Mouse (Mus musculus): Measurements from ENCODE around the gene Mn1.
A peak's percentile ranks its signal among the peaks of the same experiment; 100 is the strongest.

The Mn1 gene

DNA sequence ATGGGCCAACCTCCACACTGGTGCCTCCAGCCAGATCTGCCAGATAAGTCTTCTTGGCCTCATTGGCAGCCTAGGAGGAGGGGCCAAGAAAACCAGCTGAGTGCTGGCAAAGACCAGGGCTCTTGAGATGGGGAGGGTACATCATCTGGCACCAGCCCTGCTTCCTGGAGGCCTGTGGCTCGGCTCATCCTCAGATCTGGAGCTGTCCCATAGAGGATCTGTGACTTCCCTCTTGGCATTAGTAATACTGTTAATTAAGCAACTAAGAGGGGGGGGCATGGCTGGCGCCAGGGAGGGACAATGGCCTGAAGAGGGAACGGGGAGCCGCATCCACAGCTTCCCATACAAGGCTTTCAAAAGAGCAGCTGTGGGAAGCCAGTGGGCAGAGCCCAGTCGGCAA is 58.6 kb downstream of the Mn1 start:
- no peak for DNase-seq (ENCODE audit: low read depth, low spot score)

DNA sequence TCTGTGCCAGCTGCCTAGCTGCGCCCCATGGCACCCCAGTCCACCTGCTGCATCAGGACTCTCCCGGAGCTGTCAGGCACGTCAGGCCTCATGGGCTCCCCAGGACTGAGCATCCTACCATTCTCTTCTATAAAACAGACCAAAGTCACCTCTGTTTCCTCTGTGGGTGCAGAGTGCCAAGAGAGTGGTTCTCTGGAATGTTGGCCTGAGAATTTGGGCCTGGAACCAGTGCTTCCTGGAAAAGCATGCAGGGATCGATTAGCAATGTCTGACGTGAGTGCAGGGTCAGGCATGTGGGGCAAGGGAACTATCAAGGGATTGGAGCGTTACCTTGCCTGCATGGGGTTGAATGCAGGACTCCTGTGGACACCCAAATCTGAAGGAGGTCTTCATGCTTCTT is 59.0 kb downstream of the Mn1 start:
- DNase-seq (ENCODE audit: low read depth, low spot score) = no peak

DNA sequence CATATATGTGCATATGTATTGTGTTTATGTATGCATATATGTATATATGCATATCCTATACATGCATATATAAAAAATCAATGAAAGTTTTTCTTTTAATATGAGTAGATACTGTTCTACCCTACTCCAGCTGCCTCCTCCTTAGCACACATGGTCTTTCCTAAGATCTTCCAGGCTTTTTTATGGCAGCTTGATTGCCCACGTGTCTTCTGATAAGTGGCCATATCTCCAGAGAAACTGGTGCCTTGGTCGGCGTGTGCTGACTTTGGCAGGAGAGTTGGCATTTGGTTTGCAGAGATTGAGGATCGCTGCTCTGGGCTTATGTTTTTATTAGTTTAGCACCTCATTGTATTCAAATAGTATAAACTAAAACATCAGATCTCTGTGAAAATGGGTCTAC is 68.7 kb downstream of the Mn1 start:
- no peak for DNase-seq (ENCODE audit: low read depth, low spot score)

DNA sequence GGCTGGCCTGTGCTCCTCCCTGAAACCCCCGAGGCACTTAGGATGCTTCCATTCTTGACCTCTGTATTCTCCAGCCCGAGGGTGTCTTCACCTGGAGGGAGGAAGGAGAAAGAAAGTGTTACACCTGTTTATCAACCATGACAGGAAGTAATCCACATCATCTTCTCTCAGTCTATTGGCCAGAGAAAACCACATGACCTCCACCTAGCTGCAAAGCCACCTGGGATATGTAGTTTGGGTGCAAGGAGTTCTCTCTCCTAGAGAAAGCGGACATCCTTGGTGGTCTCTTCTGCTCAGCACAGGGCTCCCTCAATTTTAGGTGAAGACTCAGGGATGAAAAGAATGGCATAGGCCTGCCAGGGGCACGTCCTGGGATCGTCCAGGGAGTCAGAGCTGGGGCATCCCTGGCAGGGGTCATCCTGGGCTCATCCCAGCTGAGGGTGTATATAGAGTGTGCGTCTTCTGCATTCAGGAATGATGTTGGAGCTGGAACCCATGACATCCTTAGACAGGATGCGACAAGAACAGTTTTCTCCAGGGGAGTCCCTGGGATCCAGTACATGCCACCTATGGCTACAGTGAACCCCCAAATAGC is 72.0 kb downstream of the Mn1 start:
- DNase-seq (ENCODE audit: low read depth, low spot score) = peak; percentile 13

DNA sequence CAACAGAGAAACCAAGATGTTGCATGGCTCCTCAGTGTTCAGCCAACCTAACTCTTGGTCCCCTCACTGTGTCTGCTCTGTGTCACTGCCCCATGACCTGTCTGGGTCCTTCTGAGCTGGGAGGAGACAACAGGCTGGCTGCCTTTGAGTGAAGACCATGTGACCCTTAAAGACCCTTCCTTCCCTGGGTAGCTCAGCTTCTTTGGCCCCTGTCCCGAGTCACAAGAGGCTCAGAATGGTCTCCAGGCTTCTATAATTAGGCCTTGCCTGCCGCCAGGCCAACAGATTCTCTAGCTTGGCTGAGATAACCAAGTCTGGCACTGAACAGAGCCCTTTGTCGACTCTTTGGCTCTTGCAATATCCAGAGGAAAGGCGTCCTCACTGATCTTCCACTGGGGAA is 73.4 kb downstream of the Mn1 start:
- DNase-seq (ENCODE audit: low read depth, low spot score) = no peak

DNA sequence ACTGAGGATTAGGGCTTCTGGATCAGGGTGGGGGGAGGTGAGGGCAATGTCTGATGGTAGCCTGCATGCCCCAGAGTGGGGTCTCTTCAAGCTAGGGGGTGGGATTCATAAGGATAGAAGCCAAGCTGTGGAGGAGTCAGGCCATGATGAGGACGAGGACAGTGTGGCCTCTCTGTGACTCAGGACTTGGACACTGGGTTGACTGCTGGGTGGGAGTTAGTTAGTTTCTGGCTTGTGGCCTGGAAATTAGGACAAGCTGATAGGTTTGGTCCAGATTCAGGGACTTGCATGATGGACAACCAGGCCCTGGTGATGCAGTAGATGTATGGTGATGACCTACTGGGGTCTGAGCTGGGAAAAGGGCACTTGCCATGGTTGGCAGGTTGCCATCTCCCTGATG is 74.3 kb downstream of the Mn1 start:
- DNase-seq (ENCODE audit: low read depth, low spot score) = no peak

DNA sequence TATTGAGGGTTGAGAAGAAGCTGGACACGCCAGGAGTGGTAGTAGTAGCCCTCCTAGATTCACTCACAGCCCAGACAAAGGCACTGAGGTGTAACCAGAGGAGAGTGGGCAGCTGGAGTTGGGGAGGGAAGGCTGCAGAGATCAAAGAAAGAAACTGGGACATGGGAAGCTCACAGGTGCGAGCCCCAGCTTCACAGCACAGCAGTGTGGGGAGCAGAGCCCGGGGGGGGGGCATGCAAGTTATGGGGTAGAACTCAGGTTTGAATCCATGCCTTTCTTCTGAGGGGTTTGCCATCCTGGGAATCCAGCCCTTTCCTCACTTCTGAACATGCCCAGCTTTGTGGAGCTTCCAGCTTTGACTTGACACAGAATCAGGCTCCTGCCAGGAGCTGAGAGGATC is 82.9 kb downstream of the Mn1 start:
- DNase-seq (ENCODE audit: low read depth, low spot score) = no peak

DNA sequence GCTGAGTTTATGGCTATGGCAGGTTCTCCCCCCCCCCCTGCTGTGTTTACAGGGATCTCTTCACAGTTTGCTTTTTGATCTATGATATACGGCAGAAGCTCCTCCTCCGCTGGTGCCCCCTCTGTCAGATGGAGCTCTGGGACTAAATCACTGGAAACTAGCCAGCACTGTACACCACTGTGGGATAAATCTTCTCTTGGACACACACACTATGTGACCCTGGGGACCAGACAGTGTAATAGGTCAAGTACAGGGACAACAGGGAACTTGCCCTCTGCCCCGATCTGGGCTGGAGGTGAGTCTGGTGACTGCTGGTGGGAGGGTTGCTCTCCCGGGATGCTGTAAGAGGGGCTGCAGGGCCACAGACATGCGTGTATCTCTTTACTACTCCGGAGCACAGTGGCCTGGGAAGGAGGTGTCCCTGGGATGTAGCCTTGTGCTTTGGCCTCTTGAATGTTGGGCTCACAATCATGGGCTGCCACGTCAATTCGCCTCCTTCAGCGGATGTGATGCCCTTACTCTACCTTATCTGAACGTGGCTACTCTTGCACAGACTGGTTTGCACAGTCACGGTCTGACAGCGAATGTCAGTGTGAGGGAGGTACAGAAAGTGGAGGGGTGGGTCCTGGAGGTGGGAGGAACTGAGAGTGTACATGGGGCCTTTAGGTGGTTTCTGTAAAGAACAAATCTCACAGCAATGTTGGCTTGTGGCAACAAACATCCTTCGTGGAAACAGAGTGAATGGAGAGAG is 84.7 kb downstream of the Mn1 start:
- no peak for DNase-seq (ENCODE audit: low read depth, low spot score)

DNA sequence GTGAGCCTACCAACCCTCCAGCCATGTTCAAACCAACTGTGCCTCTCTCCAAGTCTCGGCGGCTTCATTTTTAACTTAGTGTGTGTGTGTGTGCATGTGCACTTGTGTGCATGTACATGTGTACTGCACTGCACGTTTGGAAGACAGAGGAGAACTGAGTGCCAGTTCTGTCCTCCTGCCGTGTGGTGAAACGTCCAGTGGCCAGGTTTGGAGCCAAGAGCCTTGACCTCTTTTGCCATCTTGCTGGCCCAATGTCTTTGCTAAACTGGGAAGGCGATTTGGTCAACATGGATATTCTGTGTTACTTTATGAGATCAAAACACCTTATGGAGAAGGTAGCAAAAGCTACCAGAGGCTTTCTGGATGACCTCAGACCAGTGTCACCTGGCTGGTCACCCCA is 88.1 kb downstream of the Mn1 start:
- DNase-seq (ENCODE audit: low read depth, low spot score) = no peak

DNA sequence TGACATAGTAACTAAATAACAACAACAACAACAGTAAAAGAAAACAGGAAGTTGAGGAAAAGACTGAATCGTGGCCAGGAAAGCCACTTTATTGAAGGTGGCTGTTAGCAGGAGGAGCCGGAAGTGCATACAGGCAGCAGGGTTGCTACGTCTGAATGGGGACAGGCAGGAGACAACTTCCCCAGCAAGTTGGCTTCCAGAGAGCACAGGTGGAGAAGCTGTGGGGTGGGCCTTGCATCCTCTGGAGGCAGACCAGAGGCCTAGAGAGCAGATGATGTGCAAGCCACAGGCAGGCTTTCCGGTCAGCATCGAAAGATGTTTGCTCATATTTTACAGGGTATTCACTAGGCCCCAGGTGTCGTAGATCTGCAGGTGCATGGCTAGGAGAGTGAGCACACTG is 88.7 kb downstream of the Mn1 start:
- no peak for DNase-seq (ENCODE audit: low read depth, low spot score)

DNA sequence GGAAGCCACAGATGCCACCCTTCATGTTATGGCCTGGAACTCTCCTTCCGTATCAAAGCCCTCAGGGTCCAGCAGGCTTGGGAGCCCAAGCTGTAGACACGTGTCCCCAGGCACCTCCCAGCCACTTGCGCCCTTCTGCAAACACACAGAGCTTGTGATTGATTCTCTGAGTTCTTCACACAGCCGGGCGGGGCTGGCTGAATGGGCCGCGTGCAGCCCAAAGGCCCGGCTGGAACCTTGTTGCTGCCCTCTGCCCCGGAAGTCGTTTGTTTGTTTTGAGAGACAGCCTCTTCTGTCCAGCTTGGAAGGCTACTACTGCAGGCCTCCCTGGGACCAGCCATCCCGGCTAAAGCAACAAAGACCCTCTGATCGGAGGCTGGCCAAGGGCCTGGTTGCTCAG is 89.2 kb downstream of the Mn1 start:
- no peak for DNase-seq (ENCODE audit: low read depth, low spot score)

All from forelimb bud, embryonic 11.5 days (tissue).